Mouse (Mus musculus) embryonic facial prominence, embryonic 11.5 days (tissue): Measurements from ENCODE around the gene Klk1b3. TPM values are rescaled to one million over a fixed set of nuclear protein-coding genes. Genes with fewer than 3 reads are reported as not detected.
"Not testable (repeated sequence)": the region's sequence is repeated elsewhere in the genome, so short reads cannot be mapped to it uniquely, and the experiment has no call there.

Source experiments
- ATAC-seq: fragments of 200-750 bp; cut with Nextera tagmentation; replicated peaks from 2 replicates; pipeline ENCODE4 v1.8.0; 2017; ENCODE audit warnings: low read depth; ENCODE audit not compliant: insufficient number of reproducible peaks, low FRiP score, low TSS enrichment
- DNase-seq: peaks from one replicate; pipeline ENCODE4 v3.0.0-alpha.2; 2015; ENCODE audit warnings: low spot score
- H3K27ac ChIP-seq: fragments of 300-500 bp; sonication (generic); replicated peaks from 2 replicates; pipeline ENCODE4 v1.5.1; 2014; ENCODE audit warnings: mild to moderate bottlenecking, low read depth, low read length, control low read depth
- H3K27me3 ChIP-seq: fragments of 300-500 bp; sonication (generic); 2 replicates; pipeline ENCODE4 v1.6.1; 2014; ENCODE audit warnings: mild to moderate bottlenecking, low read length, moderate library complexity, mixed read lengths; ENCODE audit not compliant: control insufficient read depth, insufficient read depth
- H3K36me3 ChIP-seq: fragments of 300-500 bp; sonication (generic); replicated peaks from 2 replicates; pipeline ENCODE4 v1.6.1; 2014; ENCODE audit warnings: low read depth, mild to moderate bottlenecking, low read length, moderate library complexity, mixed read lengths; ENCODE audit not compliant: control insufficient read depth, insufficient read depth
- H3K4me1 ChIP-seq: fragments of 300-500 bp; sonication (generic); 2 replicates; pipeline ENCODE4 v1.6.1; 2014; ENCODE audit warnings: low read length, mixed read lengths; ENCODE audit not compliant: control insufficient read depth, insufficient read depth
- H3K4me2 ChIP-seq: fragments of 300-500 bp; sonication (generic); 2 replicates; pipeline ENCODE4 v1.6.1; 2014; ENCODE audit warnings: low read depth, mild to moderate bottlenecking, control low read depth, low read length, moderate library complexity
- H3K4me3 ChIP-seq: fragments of 300-500 bp; sonication (generic); 2 replicates; pipeline ENCODE4 v1.5.1; 2014; ENCODE audit warnings: low read depth, low read length, control low read depth
- H3K9ac ChIP-seq: fragments of 300-500 bp; sonication (generic); replicated peaks from 2 replicates; pipeline ENCODE4 v1.6.1; 2014; ENCODE audit warnings: mild to moderate bottlenecking, control low read depth, low read length
- H3K9me3 ChIP-seq: fragments of 300-500 bp; sonication (generic); replicated peaks from 2 replicates; pipeline ENCODE4 v1.6.1; 2016; ENCODE audit warnings: mild to moderate bottlenecking, low read length, inconsistent platforms, mixed read lengths; ENCODE audit not compliant: control insufficient read depth
- WGBS: fragments of 180-500 bp; shearing (Covaris S2); extraction: QIAGEN DNeasy Blood & Tissue Kit; methylation state at CpG from one replicate; pipeline ENCODE4 v1.1.7; 2014; 5-methylcytosine and 5-hydroxymethylcytosine counted together
- polyA plus RNA-seq: library from polyadenylated mRNA; unstranded; fragments of >200 nt; fragmentation: Nextera tagmentation; extraction: Ambion mirVana; gene quantifications from 2 replicates; pipeline ENCODE4 v1.2.1, GENCODE M21; 2014

Klk1b3 gene
- polyA plus RNA-seq, 1 experiment from 2014 or later: not detected

DNA sequence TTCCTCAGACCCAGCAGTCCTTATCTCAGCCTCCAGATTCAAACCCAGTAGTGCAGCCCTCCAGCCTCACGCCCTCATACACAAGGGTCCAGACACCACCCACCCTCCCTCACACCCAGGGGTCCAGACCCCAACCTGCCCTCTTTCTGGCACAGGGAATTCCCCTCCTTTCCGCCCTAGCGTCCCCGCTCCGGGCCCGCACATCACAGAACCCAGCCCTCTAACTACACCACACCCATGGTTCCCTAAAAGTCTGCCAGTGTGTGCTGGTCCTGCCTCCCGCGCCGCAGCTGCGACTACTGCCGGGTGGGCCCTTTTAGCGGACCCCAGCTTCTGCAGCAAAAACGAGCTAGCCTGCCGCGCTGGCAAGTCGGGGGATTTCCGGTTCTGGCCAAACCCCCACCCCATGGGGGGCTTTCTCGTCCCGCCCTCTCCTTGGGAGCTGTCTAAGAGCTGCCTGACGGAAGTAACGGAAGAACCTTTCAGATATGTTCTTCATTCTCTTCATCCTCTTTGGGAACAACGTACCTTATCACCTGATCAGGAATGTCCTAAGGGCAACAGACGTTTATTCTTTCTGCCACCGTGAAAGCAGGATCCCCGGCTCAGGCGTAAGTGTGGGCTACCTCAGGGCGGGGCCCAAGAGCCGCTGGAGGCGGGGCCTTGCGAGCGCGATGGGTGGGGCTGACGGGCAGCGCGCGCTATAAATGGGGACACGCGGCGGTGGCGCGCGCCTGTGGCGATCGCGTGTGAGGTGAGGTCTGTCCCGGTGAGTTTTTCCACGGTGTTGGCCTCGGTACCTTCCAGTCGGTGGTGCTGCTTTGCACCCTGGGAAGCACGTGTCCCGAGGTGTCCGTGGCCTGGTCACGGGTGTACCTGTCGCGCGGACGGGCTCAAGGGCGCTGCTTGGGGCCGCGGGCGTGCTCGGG is 48.3 kb downstream of the Klk1b3 start, which contains the start of the genes 1700028J19Rik and 2410002F23Rik:
1700028J19Rik (minus strand) TSS at position 641 of the 929 bp plus-strand sequence.
2410002F23Rik (plus strand) TSS at position 668 of the 929 bp plus-strand sequence.
- no peaks in the 10 kb centered on the region for H3K4me1 ChIP-seq
- H3K27me3 ChIP-seq: no peaks in the 10 kb centered on the region
- peak within 1 kb of the TSS; percentile 92 for H3K9ac ChIP-seq
- peak; percentile 93 for DNase-seq
- peak within 1 kb of the TSS; percentile 57 for H3K4me2 ChIP-seq
- H3K27ac ChIP-seq: peak within 1 kb of the TSS; percentile 84
- under 1% methylated on average over 61 of the region's 62 CpGs for WGBS
- peak within 1 kb of the TSS; percentile 95 for H3K4me3 ChIP-seq
- H3K36me3 ChIP-seq: peaks cover 9% of the 10 kb centered on the region
- no peaks in the 10 kb centered on the region for H3K9me3 ChIP-seq
- ATAC-seq: peak; percentile 84

DNA sequence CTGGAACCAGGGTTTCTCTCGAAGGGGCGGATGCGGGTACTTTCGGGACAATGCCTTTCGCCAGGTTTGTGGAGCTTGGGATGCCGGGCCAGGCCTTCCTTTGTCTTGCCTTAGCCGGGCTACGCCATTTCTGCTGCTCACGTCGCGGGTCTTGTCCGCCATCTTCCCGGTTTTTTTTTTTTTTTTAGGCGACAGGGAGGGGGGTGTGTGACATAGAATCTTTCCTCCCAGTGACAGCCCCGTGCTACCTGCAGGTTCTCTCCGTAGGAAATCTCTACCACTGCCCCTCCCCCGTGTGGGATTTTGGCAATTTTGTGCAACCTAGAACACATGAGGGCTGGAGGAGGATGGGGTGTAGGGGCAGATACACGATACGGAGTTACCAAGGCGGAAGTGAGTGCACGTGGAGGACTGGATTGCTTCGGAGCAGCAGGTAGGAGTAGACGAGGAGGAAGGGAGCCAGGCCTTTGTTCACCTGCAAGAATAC is 49.0 kb downstream of the Klk1b3 start:
- Histone ChIP-seq H3K9ac (peak overlapping the region; percentile 92), H3K4me1 (no peaks in the 10 kb centered on the region), H3K4me2 (peak overlapping the region; percentile 54), H3K27me3 (no peaks in the 10 kb centered on the region), H3K36me3 (peaks cover 9% of the 10 kb centered on the region), H3K9me3 (no peaks in the 10 kb centered on the region), H3K27ac (peak overlapping the region; percentile 84), H3K4me3 (peak overlapping the region; percentile 95)
- WGBS: under 1% methylated on average over 23 of the region's 23 CpGs
- DNase-seq: peak; percentile 63
- ATAC-seq: peak; percentile 26

- ATAC-seq: no peak
- H3K9ac ChIP-seq: no peak overlapping the region
- 91% methylated on average over 2 of the region's 2 CpGs for WGBS
These were observed 50.0 kb downstream of the Klk1b3 start for GRCm38 (mm10) chr7:44247971-44248370.

GRCm38 (mm10) chr7:44249248-44249647 is 51.3 kb downstream of the Klk1b3 start:
- Histone ChIP-seq H3K9ac (no peak overlapping the region), H3K4me2 (no peak overlapping the region), H3K9me3 (no peaks in the 10 kb centered on the region), H3K4me1 (no peaks in the 10 kb centered on the region), H3K27ac (no peak overlapping the region), H3K36me3 (peaks cover 9% of the 10 kb centered on the region), H3K27me3 (no peaks in the 10 kb centered on the region), H3K4me3 (no peak overlapping the region)
- ATAC-seq (no peak), DNase-seq (no peak)
- WGBS: 93% methylated on average over 4 of the region's 4 CpGs

More at GRCm38 (mm10) chr7:44247971-44248370, 50.0 kb downstream of the Klk1b3 start:
- DNase-seq: no peak
- Histone ChIP-seq H3K9me3 (no peaks in the 10 kb centered on the region), H3K36me3 (peaks cover 9% of the 10 kb centered on the region), H3K27me3 (no peaks in the 10 kb centered on the region), H3K4me3 (peak overlapping the region; percentile 95), H3K4me1 (no peaks in the 10 kb centered on the region), H3K4me2 (peak overlapping the region; percentile 54), H3K27ac (no peak overlapping the region)

GRCm38 (mm10) chr7:44250732-44251275 is 52.8 kb downstream of the Klk1b3 start:
- not testable (repeated sequence) for DNase-seq, H3K4me1 ChIP-seq, H3K27ac ChIP-seq, H3K27me3 ChIP-seq, H3K9ac ChIP-seq, H3K4me3 ChIP-seq, H3K4me2 ChIP-seq, H3K9me3 ChIP-seq, ATAC-seq, H3K36me3 ChIP-seq
- WGBS: 88% methylated on average over 17 of the region's 17 CpGs

Other genes with a start within 250 kb of the Klk1b3 start
- gene Klk1b8, start 247.5 kb upstream of the Klk1b3 start, polyA plus RNA-seq: not detected in 2 replicates
- not detected in 2 replicates for gene Klk1b1, start 231.4 kb upstream of the Klk1b3 start, polyA plus RNA-seq
- gene Klk1b9, start 222.1 kb upstream of the Klk1b3 start, polyA plus RNA-seq: not detected in 2 replicates
- not detected in 2 replicates for gene Klk1b11, start 202.3 kb upstream of the Klk1b3 start, polyA plus RNA-seq
- gene Klk1b26, start 186.0 kb upstream of the Klk1b3 start, polyA plus RNA-seq: 0.15 TPM in 1 of 2 replicates, not detected in the other
- gene Klk1b27, start 145.9 kb upstream of the Klk1b3 start, polyA plus RNA-seq: not detected in 2 replicates
- gene Klk1b21, start 95.9 kb upstream of the Klk1b3 start, polyA plus RNA-seq: not detected in 2 replicates
- not detected in 2 replicates for gene Klk1b22, start 85.5 kb upstream of the Klk1b3 start, polyA plus RNA-seq
- not detected in 2 replicates for gene Klk1b16, start 61.4 kb upstream of the Klk1b3 start, polyA plus RNA-seq
- gene Klk1b24, start 10.0 kb upstream of the Klk1b3 start, polyA plus RNA-seq: not detected in 2 replicates
- gene Klk1b4, start 9.2 kb downstream of the Klk1b3 start, polyA plus RNA-seq: not detected in 2 replicates
- gene Klk1b5, start 17.8 kb downstream of the Klk1b3 start, polyA plus RNA-seq: not detected in 2 replicates
- gene Klk1, start 27.2 kb downstream of the Klk1b3 start, polyA plus RNA-seq: not detected in 2 replicates
- not detected in 2 replicates for gene Gm36864, start 38.0 kb downstream of the Klk1b3 start, polyA plus RNA-seq
- gene 1700028J19Rik, start 48.5 kb downstream of the Klk1b3 start, polyA plus RNA-seq: 1.00 and 1.9 TPM in 2 replicates
- gene 2410002F23Rik, start 48.5 kb downstream of the Klk1b3 start, polyA plus RNA-seq: 121 and 132 TPM in 2 replicates
- gene Acp4, start 59.2 kb downstream of the Klk1b3 start, polyA plus RNA-seq: not detected in 2 replicates
- gene Gm15517, start 63.3 kb downstream of the Klk1b3 start, polyA plus RNA-seq: 2.3 TPM in 1 of 2 replicates, not detected in the other
- 2.2 and 2.3 TPM in 2 replicates for gene Clec11a, start 108.7 kb downstream of the Klk1b3 start, polyA plus RNA-seq
- 0.98 and 1.00 TPM in 2 replicates for gene Shank1, start 112.1 kb downstream of the Klk1b3 start, polyA plus RNA-seq
- 1.4 and 1.9 TPM in 2 replicates for gene Syt3, start 185.9 kb downstream of the Klk1b3 start, polyA plus RNA-seq
- 0.99 and 1.4 TPM in 2 replicates for gene 1700008O03Rik, start 187.6 kb downstream of the Klk1b3 start, polyA plus RNA-seq
- gene Lrrc4b, start 230.8 kb downstream of the Klk1b3 start, polyA plus RNA-seq: 1.9 and 3.2 TPM in 2 replicates